Mouse (Mus musculus) limb, embryonic 11.5 days (tissue): ENCODE results near the gene Rsbn1. TPM values are rescaled to one million over a fixed set of nuclear protein-coding genes. Genes with fewer than 3 reads are reported as not detected.

Experiments used
- ATAC-seq: fragments of 200-750 bp; cut with Nextera tagmentation; 2 replicates; pipeline ENCODE4 v1.8.0; 2017; ENCODE audit warnings: low read depth; ENCODE audit not compliant: insufficient number of reproducible peaks, low FRiP score, low TSS enrichment
- DNase-seq: peaks from one replicate; pipeline ENCODE4 v3.0.0-alpha.2; 2015; ENCODE audit warnings: low spot score
- H3K27ac ChIP-seq: fragments of 300-500 bp; sonication (generic); replicated peaks from 2 replicates; pipeline ENCODE4 v1.5.1; 2014; ENCODE audit warnings: low read depth, mild to moderate bottlenecking, low read length
- H3K27me3 ChIP-seq: fragments of 300-500 bp; sonication (generic); 2 replicates; pipeline ENCODE4 v1.6.1; 2014; ENCODE audit warnings: mild to moderate bottlenecking, low read length, mixed read lengths; ENCODE audit not compliant: control insufficient read depth, insufficient read depth
- H3K36me3 ChIP-seq: fragments of 300-500 bp; sonication (generic); 2 replicates; pipeline ENCODE4 v1.6.1; 2014; ENCODE audit warnings: mild to moderate bottlenecking, low read length, moderate library complexity, mixed read lengths; ENCODE audit not compliant: control insufficient read depth, insufficient read depth
- H3K4me1 ChIP-seq: fragments of 300-500 bp; sonication (generic); 2 replicates; pipeline ENCODE4 v1.6.1; 2014; ENCODE audit warnings: low read length, mixed read lengths; ENCODE audit not compliant: control insufficient read depth, insufficient read depth
- H3K4me2 ChIP-seq: fragments of 300-500 bp; sonication (generic); 2 replicates; pipeline ENCODE4 v1.6.1; 2014; ENCODE audit warnings: low read depth, mild to moderate bottlenecking, moderate library complexity; ENCODE audit not compliant: severe bottlenecking
- H3K4me3 ChIP-seq: fragments of 300-500 bp; sonication (generic); 2 replicates; pipeline ENCODE4 v1.5.1; 2014; ENCODE audit warnings: low read depth, low read length
- H3K9ac ChIP-seq: fragments of 300-500 bp; sonication (generic); 2 replicates; pipeline ENCODE4 v1.6.1; 2014; ENCODE audit warnings: mild to moderate bottlenecking, low read length
- H3K9me3 ChIP-seq: fragments of 300-500 bp; sonication (generic); 2 replicates; pipeline ENCODE4 v1.6.1; 2016; ENCODE audit warnings: low read length; ENCODE audit not compliant: control insufficient read depth
- WGBS: fragments of 180-500 bp; shearing (Covaris S2); extraction: QIAGEN DNeasy Blood & Tissue Kit; methylation state at CpG from one replicate; pipeline ENCODE4 v1.1.7; 2014; 5-methylcytosine and 5-hydroxymethylcytosine counted together
- polyA plus RNA-seq: library from polyadenylated mRNA; unstranded; fragments of >200 nt; fragmentation: Nextera tagmentation; extraction: Ambion mirVana; gene quantifications from 2 replicates; pipeline ENCODE4 v1.2.1, GENCODE M21; 2014

Gene Rsbn1
- polyA plus RNA-seq, 1 experiment from 2014 or later = 19.9 TPM

GRCm38 (mm10) chr3:103968701-103969100, 54.8 kb downstream of the Rsbn1 start:
- Histone ChIP-seq H3K4me2 (peak overlapping the region; percentile 75), H3K4me1 (peaks cover 3% of the 10 kb centered on the region; the same call in 1 of the 2 replicates), H3K27me3 (no peaks in the 10 kb centered on the region), H3K9ac (peak overlapping the region; percentile 77), H3K36me3 (peaks cover 5% of the 10 kb centered on the region; the same call in 1 of the 2 replicates), H3K4me3 (peak overlapping the region; percentile 63), H3K27ac (peak overlapping the region; percentile 95), H3K9me3 (no peaks in the 10 kb centered on the region)
- ATAC-seq (peak; percentile 80), DNase-seq (peak; percentile 75)
- WGBS = 0% methylated on average over 19 of the region's 24 CpGs

GRCm38 (mm10) chr3:103971157-103971556, 57.2 kb downstream of the Rsbn1 start:
- no peak overlapping the region for H3K4me2 ChIP-seq
- no peaks in the 10 kb centered on the region for H3K9me3 ChIP-seq
- H3K27me3 ChIP-seq = no peaks in the 10 kb centered on the region
- peaks cover 3% of the 10 kb centered on the region; the same call in 1 of the 2 replicates for H3K4me1 ChIP-seq
- no peak overlapping the region for H3K4me3 ChIP-seq
- 94% methylated on average over 2 of the region's 2 CpGs for WGBS
- DNase-seq (no peak), ATAC-seq (no peak)
- H3K9ac ChIP-seq = no peak overlapping the region
- H3K27ac ChIP-seq = no peak overlapping the region
- peaks cover 5% of the 10 kb centered on the region; the same call in 1 of the 2 replicates for H3K36me3 ChIP-seq

- no peaks in the 10 kb centered on the region for H3K9me3 ChIP-seq
- no peak overlapping the region for H3K4me2 ChIP-seq
- no peak for ATAC-seq
- H3K4me3 ChIP-seq = no peak overlapping the region
- no peak for DNase-seq
- H3K4me1 ChIP-seq = no peaks in the 10 kb centered on the region
- H3K27me3 ChIP-seq = no peaks in the 10 kb centered on the region
- H3K36me3 ChIP-seq = 0 out of 2 replicates have a peak, but pooled peaks cover 2% of the 10 kb centered on the region
- H3K27ac ChIP-seq = no peak overlapping the region
- H3K9ac ChIP-seq = no peak overlapping the region
- WGBS = 92% methylated on average over 4 of the region's 4 CpGs
Observed at GRCm38 (mm10) chr3:103984556-103984955, 70.6 kb downstream of the Rsbn1 start.

GRCm38 (mm10) chr3:103985194-103985593, 71.3 kb downstream of the Rsbn1 start:
- ATAC-seq (no peak), DNase-seq (no peak)
- WGBS = 87% methylated on average over 2 of the region's 2 CpGs
- H3K4me2 ChIP-seq = no peak overlapping the region
- no peaks in the 10 kb centered on the region for H3K27me3 ChIP-seq
- H3K9ac ChIP-seq = no peak overlapping the region
- H3K4me1 ChIP-seq = no peaks in the 10 kb centered on the region
- peaks cover 6% of the 10 kb centered on the region; the same call in 1 of the 2 replicates for H3K36me3 ChIP-seq
- H3K4me3 ChIP-seq = no peak overlapping the region
- H3K27ac ChIP-seq = no peak overlapping the region
- no peaks in the 10 kb centered on the region for H3K9me3 ChIP-seq

DNA sequence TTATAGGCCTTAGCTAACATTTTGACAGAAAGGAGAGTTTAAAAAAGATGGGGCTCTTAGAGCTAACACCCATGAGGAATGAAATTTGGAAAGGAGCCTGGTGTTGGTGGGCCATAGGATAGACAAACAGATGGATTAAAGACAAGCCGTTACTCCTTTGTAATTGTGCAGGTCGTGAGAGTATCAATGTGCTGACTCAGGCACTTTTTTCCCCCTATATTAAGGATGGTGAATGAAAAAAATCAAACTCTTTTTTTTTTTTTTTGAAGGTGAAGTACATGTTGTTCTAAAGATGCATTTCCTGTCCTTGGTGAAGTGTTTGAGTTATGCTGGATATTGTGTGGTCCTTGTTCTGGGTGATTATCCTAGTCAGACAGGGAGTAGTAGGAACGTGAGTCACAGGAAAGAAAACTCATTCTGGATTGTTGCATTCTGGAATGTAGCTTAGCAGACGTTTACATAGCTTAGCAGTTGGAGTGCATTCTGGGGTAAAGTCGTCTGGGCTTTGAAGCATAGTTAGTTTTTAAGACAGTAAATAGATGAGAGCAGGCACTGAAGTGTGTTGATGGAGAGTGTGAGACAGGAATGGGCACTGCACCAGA, 74.0 kb downstream of the Rsbn1 start:
- peaks cover 8% of the 10 kb centered on the region for H3K36me3 ChIP-seq
- 70% methylated on average over 5 of the region's 5 CpGs for WGBS
- no peak for DNase-seq

DNA sequence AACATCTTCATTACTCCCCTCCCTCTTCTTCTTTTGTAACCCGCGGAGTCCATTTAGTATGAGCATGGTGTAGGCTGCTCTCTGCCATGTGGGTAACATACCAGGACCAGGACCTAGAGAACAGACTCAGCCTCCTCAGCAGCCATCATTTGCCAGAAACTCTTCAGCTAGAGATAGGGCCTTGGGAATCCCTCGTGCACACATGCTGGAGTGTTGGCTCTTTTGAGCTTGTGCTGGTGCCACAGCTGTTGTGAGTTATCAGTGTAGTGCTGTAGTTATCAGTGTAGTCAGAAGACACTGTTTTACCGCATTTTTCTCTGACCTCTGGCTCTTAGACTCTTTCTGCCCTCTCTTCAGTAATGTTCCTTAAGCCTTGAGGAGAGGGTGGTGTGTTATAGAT, 75.4 kb downstream of the Rsbn1 start:
- Histone ChIP-seq H3K4me1 (no peaks in the 10 kb centered on the region), H3K27me3 (no peaks in the 10 kb centered on the region), H3K9me3 (no peaks in the 10 kb centered on the region), H3K36me3 (peaks cover 11% of the 10 kb centered on the region), H3K27ac (no peak overlapping the region), H3K4me3 (no peak overlapping the region), H3K9ac (no peak overlapping the region), H3K4me2 (no peak overlapping the region)
- WGBS = 88% methylated on average over 4 of the region's 4 CpGs
- ATAC-seq = no peak
- DNase-seq = no peak

More for the DNA sequence above, 74.0 kb downstream of the Rsbn1 start:
- no peaks in the 10 kb centered on the region for H3K4me1 ChIP-seq
- H3K9me3 ChIP-seq = no peaks in the 10 kb centered on the region
- H3K9ac ChIP-seq = no peak overlapping the region
- H3K27me3 ChIP-seq = no peaks in the 10 kb centered on the region
- no peak for ATAC-seq
- no peak overlapping the region for H3K4me3 ChIP-seq
- H3K27ac ChIP-seq = no peak overlapping the region
- no peak overlapping the region for H3K4me2 ChIP-seq

GRCm38 (mm10) chr3:103991271-103991670, 77.4 kb downstream of the Rsbn1 start:
- H3K4me1 ChIP-seq = no peaks in the 10 kb centered on the region
- 94% methylated on average over 3 of the region's 3 CpGs for WGBS

DNA sequence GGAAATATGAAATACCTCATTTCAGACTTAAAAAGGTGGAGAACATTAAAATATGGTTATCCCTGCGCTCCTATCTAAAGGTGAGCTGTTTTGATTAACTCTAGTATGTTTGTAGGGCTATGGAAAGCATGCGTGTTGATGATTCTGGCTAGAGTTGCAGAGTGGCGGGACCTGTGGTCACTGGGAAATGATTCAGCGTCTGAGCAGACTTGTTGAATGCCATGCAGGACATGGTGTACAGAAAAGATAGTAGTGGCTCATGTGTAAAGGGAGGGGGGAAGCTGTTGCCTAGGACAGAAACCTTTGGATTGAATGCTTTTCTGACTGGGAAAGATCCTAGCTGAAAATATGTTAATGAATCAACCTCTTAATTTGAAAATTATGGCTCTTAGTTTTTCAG, 84.8 kb downstream of the Rsbn1 start:
- H3K27ac ChIP-seq = no peak overlapping the region
- DNase-seq (no peak), ATAC-seq (no peak)
- H3K4me3 ChIP-seq = no peak overlapping the region
- H3K9ac ChIP-seq = no peak overlapping the region
- H3K36me3 ChIP-seq = peaks cover 5% of the 10 kb centered on the region; the same call in 1 of the 2 replicates
- no peaks in the 10 kb centered on the region for H3K4me1 ChIP-seq
- 90% methylated on average over 4 of the region's 4 CpGs for WGBS
- H3K27me3 ChIP-seq = no peaks in the 10 kb centered on the region
- H3K9me3 ChIP-seq = no peaks in the 10 kb centered on the region
- no peak overlapping the region for H3K4me2 ChIP-seq

More at GRCm38 (mm10) chr3:103991271-103991670, 77.4 kb downstream of the Rsbn1 start:
- Histone ChIP-seq H3K9me3 (no peaks in the 10 kb centered on the region), H3K27me3 (no peaks in the 10 kb centered on the region), H3K4me2 (no peak overlapping the region), H3K9ac (no peak overlapping the region), H3K36me3 (peaks cover 11% of the 10 kb centered on the region), H3K27ac (no peak overlapping the region), H3K4me3 (no peak overlapping the region)
- DNase-seq (no peak), ATAC-seq (no peak)
